Mouse (Mus musculus): ENCODE results near the gene Acadl.

Acadl gene

GRCm38 (mm10) chr1:66862712-66863511, at the start of gene Acadl:
Gene Acadl (minus strand): TSS chr1:66863277.
- DNase-seq (ENCODE audit: low read depth, low spot score), result peak; percentile 39

- DNase-seq (ENCODE audit: low read depth, low spot score), result no peak
Observed at GRCm38 (mm10) chr1:66912305-66912704, 49.2 kb upstream of the Acadl start.

GRCm38 (mm10) chr1:66902566-66902965, 39.5 kb upstream of the Acadl start:
- DNase-seq (ENCODE audit: low read depth, low spot score), result no peak

- no peak for DNase-seq (ENCODE audit: low read depth, low spot score)
Observed at GRCm38 (mm10) chr1:66900946-66901345, 37.9 kb upstream of the Acadl start.

- DNase-seq (ENCODE audit: low read depth, low spot score), result no peak
Observed at GRCm38 (mm10) chr1:66898261-66898660, 35.2 kb upstream of the Acadl start.

- DNase-seq (ENCODE audit: low read depth, low spot score), result no peak
Observed at GRCm38 (mm10) chr1:66896556-66896955, 33.5 kb upstream of the Acadl start.

- DNase-seq (ENCODE audit: low read depth, low spot score), result no peak
Observed at GRCm38 (mm10) chr1:66896125-66896524, 33.0 kb upstream of the Acadl start.

- DNase-seq (ENCODE audit: low read depth, low spot score), result peak; percentile 36
Observed at GRCm38 (mm10) chr1:66895837-66896118, 32.7 kb upstream of the Acadl start.

GRCm38 (mm10) chr1:66895093-66895836, 32.2 kb upstream of the Acadl start:
- DNase-seq (ENCODE audit: low read depth, low spot score), result no peak

GRCm38 (mm10) chr1:66887175-66887574, 24.1 kb upstream of the Acadl start:
- no peak for DNase-seq (ENCODE audit: low read depth, low spot score)

- no peak for DNase-seq (ENCODE audit: low read depth, low spot score)
Observed at GRCm38 (mm10) chr1:66880217-66880616, 17.1 kb upstream of the Acadl start.

- DNase-seq (ENCODE audit: low read depth, low spot score), result no peak
Observed at GRCm38 (mm10) chr1:66874740-66875139, 11.7 kb upstream of the Acadl start.

- DNase-seq (ENCODE audit: low read depth, low spot score), result no peak
Observed at GRCm38 (mm10) chr1:66871591-66871990, 8.5 kb upstream of the Acadl start.

- no peak for DNase-seq (ENCODE audit: low read depth, low spot score)
Observed at GRCm38 (mm10) chr1:66865633-66866032, 2.6 kb upstream of the Acadl start.

GRCm38 (mm10) chr1:66863741-66864495, 841 bp upstream of the Acadl start:
- no peak for DNase-seq (ENCODE audit: low read depth, low spot score)

GRCm38 (mm10) chr1:66861764-66862672, 1.1 kb downstream of the Acadl start:
- no peak for DNase-seq (ENCODE audit: low read depth, low spot score)

GRCm38 (mm10) chr1:66847506-66847905, 15.6 kb downstream of the Acadl start:
- no peak for DNase-seq (ENCODE audit: low read depth, low spot score)

GRCm38 (mm10) chr1:66845690-66846318, 17.3 kb downstream of the Acadl start:
- DNase-seq (ENCODE audit: low read depth, low spot score), result no peak

GRCm38 (mm10) chr1:66841938-66842337, 21.1 kb downstream of the Acadl start:
- DNase-seq (ENCODE audit: low read depth, low spot score), result no peak

- no peak for DNase-seq (ENCODE audit: low read depth, low spot score)
Observed at GRCm38 (mm10) chr1:66841510-66841909, 21.6 kb downstream of the Acadl start.

Data from forelimb bud, embryonic 11.5 days (tissue).